Mouse (Mus musculus): ENCODE data around the gene Gm853.
"Not testable (repeated sequence)": the region's sequence is repeated elsewhere in the genome, so short reads cannot be mapped to it uniquely, and the experiment has no call there.

Gm853 gene

DNA sequence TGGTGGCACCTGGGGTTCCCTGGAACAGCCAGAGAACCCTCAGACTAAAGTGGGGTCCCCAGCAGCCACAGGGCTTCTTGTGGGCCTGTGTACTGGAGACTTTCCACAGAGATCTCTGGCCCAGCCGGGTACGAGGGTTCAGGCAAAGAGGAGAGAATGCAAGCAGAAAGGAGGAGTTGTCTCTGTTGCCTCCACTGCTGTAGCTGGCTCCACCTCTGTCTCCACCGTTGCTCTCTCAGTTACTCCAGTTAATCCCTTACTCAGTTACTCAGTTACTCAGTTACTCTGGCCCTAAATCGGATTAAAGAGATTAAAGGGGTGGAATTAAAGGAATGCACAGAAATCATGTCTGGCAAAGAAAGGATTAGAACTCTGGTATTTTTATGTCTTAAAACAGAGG is at the start of gene Gm853:
TSS of gene Gm853 (minus strand) at position 223 of the 400 bp plus-strand sequence.
- DNase-seq: no peak

- no peak for DNase-seq
Measured at GRCm38 (mm10) chr4:130270611-130271347, 48.6 kb upstream of the Gm853 start.

DNA sequence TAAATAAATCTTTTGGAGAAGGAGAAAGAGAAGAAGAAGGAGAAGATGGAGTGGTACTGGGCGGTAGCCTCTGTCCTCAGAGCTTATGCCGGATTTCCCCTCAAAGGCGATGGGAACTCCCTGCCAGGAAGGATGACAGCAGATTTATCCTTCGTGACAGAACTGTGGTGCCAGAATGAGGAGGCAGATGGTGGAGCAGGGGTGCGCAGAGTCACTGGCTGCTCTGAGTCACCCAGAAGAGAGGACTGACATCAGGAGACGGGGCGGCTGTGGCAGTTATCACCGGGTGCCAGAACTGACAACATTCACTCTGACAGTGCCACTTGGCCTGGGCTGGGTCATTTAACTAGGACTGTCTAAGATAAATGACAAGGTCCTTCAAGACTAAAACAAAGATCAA is 47.9 kb upstream of the Gm853 start:
- DNase-seq: peak; percentile 77

GRCm38 (mm10) chr4:130268736-130269135 is 46.5 kb upstream of the Gm853 start:
- DNase-seq: no peak

GRCm38 (mm10) chr4:130267069-130267468 is 44.9 kb upstream of the Gm853 start:
- DNase-seq: no peak

GRCm38 (mm10) chr4:130266601-130267000 is 44.4 kb upstream of the Gm853 start:
- no peak for DNase-seq

- DNase-seq: peak; percentile 83
Measured at GRCm38 (mm10) chr4:130264698-130265349, 42.6 kb upstream of the Gm853 start.

DNA sequence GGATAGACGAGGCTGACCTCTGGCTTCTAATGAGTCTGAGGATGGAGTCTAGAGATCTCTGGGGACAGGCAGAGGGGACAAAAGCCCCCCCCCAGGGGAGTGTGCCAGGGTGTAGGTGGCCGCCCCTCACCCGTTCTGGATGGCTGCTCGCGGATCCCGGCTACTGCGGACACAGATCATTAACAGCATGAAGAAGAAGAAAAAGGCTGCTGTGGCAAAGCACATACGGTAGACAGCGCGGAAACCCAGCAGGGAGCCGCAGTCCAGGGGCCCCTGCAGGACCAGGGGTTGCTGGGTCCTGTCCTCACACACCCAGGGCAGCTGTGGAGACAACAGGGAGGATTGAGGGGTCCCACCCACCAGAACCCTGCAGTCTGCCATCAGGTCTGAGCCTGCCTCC is 41.9 kb upstream of the Gm853 start:
- no peak for DNase-seq

DNA sequence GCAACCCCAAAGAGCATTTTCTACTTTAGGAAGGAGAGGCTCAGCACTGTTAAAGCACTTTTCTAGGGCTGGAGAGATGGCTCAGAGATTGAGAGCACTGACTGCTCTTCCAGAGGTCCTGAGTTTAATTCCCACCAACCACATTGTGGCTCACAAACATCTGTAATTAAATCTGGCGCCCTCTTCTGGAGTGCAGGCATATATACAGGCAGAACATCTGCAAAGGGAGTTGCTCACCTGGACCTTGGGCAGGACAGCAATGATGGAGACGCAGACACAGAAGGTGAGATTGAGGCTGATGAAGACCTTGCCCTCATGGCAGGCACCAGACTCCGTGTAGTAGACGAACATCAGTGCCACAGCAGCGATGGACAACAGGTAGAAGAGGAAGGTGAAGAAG is 38.2 kb upstream of the Gm853 start:
- DNase-seq: no peak

DNA sequence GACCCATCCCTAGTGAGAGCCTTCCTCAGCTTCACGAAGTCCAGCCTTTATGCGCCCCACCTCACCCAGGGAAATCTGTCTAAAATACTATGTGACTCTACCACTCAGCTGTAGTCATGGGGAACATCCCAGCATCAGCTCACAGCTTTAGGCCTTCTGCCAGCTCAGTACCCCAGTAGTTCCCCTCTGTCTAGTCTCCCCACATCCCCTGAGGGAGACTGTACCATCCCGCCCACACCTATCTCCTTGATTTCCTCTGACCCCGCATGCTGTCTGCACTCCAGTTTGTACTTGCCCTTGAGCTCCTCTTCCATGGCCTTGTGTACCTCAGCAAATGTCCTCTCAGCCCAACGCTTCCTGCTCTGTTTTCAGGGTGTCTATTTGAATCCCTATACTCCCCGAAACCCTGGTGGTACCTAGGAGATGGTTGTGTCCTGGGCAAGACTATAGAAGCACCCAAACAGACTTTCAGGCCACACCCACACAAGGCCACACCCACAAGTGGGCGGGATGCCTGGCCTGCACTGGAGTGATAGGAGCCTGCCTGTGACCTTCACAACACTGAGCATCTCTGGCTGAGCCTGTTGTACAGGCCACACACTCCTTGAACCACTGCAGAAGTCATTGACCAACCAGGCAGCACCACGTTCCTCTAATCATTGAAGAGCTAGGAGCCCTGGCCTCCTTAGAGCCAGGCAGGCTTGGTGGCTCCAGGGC is 30.4 kb upstream of the Gm853 start:
- no peak for DNase-seq

DNA sequence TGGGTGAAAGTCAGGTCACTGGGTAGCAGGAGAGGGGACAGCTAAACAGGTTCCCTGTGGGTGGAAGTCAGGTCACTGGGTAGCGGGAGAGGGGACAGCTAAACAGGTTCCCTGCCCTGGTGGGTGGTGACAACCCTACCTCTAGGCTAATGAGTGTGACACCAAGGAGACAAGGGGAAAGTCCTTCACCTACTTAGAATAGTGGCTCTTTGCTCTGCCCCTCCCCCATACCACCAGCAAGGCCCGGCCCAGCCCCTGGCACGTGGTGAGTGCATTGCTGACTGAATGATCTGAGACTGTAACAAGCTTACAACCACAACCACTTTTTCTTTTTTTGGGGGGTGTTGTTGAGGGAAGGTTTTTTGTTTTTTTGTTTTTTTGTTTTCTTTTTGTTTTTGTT is 29.6 kb upstream of the Gm853 start:
- no peak for DNase-seq

DNA sequence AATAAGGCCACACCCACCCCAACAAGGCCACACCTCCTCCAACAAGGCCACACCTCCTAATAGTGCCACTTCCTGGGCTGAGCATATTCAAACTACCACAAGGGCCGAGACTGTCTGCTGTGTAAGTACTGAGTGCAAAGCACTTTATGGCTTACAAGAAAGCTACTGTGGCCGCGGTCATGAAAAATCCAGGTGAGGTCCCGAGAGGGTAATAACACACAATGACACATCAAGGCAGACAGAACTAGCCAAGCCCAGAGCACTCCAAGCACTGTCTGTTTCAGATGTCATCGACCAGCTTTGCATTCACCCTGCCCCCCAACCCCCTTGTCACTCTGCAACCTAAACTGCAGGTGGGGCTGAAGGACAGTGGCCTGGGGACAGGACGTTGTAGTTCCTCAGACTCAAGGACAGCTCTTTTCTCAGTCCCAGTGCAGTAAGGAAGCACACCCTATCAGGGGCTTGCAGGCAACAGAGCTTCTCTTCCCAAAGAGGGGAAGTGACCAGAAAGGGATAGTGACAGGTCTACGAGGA is 29.0 kb upstream of the Gm853 start:
- no peak for DNase-seq

GRCm38 (mm10) chr4:130248636-130249035 is 26.4 kb upstream of the Gm853 start:
- no peak for DNase-seq

GRCm38 (mm10) chr4:130246132-130246531 is 23.9 kb upstream of the Gm853 start:
- peak; percentile 72 for DNase-seq

DNA sequence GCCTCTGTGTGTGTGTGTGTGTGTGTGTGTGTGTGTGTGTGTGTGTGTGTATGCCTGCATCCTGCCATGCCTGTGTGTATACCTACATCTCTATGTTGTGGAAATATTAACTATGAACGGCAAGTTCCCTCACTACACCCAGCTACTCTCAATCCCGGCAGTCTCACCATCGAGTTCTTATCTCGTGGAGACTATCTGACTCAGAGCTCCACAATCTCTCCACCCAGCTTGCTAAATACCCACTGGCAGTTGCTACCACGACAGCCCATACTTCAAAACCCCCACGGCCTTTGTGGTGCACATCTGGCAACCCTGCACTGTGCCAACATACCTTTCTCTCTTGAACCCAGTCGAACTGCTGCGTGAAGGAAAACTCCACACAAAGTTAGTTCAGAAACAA is 22.5 kb upstream of the Gm853 start:
- DNase-seq: no peak

GRCm38 (mm10) chr4:130243621-130244020 is 21.4 kb upstream of the Gm853 start:
- DNase-seq: not testable (repeated sequence)

- DNase-seq: no peak
Measured at GRCm38 (mm10) chr4:130242956-130243355, 20.8 kb upstream of the Gm853 start.

DNA sequence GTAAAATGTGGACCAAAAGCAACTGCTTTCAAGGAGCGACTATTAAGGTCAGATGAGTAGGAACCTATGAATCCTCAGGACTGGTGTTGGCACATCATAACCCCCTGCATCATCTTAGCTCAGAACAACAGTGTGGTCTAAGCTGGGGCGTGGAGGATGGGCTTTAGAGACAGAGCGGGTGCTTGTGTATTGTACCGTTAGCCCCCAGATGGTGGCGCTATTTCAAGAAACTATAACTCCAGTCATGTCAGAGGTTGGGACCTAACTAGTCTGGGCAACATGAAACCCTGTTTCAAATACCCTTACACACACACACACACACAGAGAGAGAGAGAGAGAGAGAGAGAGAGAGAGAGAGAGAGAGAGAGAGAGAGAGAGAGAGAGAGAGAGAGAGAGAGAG is 18.5 kb upstream of the Gm853 start:
- DNase-seq: no peak

DNA sequence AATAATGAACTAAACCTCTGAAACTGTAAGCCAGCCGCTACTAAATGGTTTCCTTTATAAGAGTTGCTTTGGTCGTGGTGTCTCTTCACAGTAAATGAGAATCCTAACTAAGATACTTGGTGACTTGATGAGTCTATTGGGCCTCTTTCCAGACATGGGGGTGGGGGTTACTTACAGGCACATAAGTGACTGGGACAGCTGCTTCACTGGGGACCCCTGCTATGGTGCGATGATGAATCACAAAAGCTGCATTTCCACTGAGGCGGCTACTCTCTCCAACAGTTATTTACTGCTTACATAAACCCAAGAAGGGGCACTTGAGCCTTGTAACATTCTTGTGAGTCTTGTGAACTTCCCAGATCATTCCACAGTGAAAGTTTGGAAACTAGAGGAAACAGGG is 15.4 kb upstream of the Gm853 start:
- DNase-seq: no peak

- no peak for DNase-seq
Measured at GRCm38 (mm10) chr4:130236361-130236760, 14.2 kb upstream of the Gm853 start.

GRCm38 (mm10) chr4:130224071-130224470 is 1.9 kb upstream of the Gm853 start:
- no peak for DNase-seq

DNA sequence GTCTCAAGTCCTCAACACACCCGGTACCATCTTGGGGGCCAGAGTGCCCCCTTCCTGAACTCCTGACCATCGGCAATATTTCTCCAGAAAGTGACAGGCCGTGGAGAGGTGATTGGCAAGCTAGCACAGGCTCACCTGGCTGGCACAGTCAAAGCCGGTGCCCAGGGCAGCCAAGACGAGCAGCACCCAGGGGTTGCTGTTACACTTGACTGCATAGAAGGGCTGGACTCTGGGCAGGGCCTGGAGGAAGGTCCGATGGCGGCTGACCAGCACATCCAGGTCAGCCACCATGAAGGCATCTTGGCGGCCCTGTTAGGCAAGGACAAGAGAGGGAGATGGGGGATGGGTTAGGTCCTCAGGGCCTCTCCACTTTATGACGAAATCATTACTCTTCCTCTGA is 2.0 kb downstream of the Gm853 start:
- no peak for DNase-seq

- DNase-seq: no peak
Measured at GRCm38 (mm10) chr4:130215392-130215791, 6.8 kb downstream of the Gm853 start.

DNA sequence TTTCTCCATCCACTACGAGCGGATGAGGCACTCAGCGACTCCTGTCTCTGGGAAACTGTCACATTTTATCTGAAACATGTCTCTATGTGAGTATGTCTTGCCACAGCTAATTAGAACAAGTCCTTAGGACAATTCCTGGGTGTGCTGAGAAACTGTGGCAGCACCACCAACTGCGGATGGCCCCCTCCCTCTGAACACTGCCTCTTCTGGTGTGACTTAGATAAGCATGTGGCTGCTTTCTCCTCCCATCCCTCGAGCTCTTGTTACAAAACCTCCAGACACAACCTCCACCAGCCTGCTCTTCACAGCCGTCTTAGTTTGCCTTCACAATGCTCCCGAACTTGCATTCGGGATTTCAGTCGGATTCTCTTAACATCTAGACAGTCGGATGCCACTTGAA is 8.3 kb downstream of the Gm853 start:
- no peak for DNase-seq

Data from cerebellum, adult 8-10 months (tissue).